Mouse (Mus musculus): ENCODE measurements around the gene Zzef1. TPM values are rescaled to one million over a fixed set of nuclear protein-coding genes. Genes with fewer than 3 reads are reported as not detected.

Gene Zzef1
- polyA plus RNA-seq, 2 experiments from 2014 or later: 22.1 to 25.8 TPM

GRCm38 (mm10) chr11:72807992-72808391, 12.0 kb downstream of the Zzef1 start:
- ATAC-seq: no peak

GRCm38 (mm10) chr11:72813687-72814086, 17.7 kb downstream of the Zzef1 start:
- no peak for ATAC-seq

GRCm38 (mm10) chr11:72814188-72814587, 18.2 kb downstream of the Zzef1 start:
- no peak for ATAC-seq

GRCm38 (mm10) chr11:72816859-72817258, 20.8 kb downstream of the Zzef1 start:
- ATAC-seq: no peak

GRCm38 (mm10) chr11:72818067-72818466, 22.0 kb downstream of the Zzef1 start:
- ATAC-seq: no peak

- ATAC-seq: no peak
These were observed 25.0 kb downstream of the Zzef1 start for GRCm38 (mm10) chr11:72821041-72821440.

- ATAC-seq: no peak
These were observed 33.8 kb downstream of the Zzef1 start for GRCm38 (mm10) chr11:72829869-72830268.

GRCm38 (mm10) chr11:72842731-72843130, 46.7 kb downstream of the Zzef1 start:
- ATAC-seq: no peak

- no peak for ATAC-seq
These were observed 47.5 kb downstream of the Zzef1 start for GRCm38 (mm10) chr11:72843576-72843975.

GRCm38 (mm10) chr11:72845526-72845925, 49.5 kb downstream of the Zzef1 start:
- ATAC-seq: no peak

GRCm38 (mm10) chr11:72846685-72847084, 50.7 kb downstream of the Zzef1 start:
- ATAC-seq: no peak

GRCm38 (mm10) chr11:72847831-72848628, 52.0 kb downstream of the Zzef1 start:
- ATAC-seq: no peak

- no peak for ATAC-seq
These were observed 54.5 kb downstream of the Zzef1 start for GRCm38 (mm10) chr11:72850419-72851131.

- no peak for ATAC-seq
These were observed 55.2 kb downstream of the Zzef1 start for GRCm38 (mm10) chr11:72851214-72851613.

GRCm38 (mm10) chr11:72852122-72852521, 56.1 kb downstream of the Zzef1 start:
- ATAC-seq: no peak

- no peak for ATAC-seq
These were observed 57.1 kb downstream of the Zzef1 start for GRCm38 (mm10) chr11:72853086-72853485.

GRCm38 (mm10) chr11:72854251-72854650, 58.2 kb downstream of the Zzef1 start:
- no peak for ATAC-seq

GRCm38 (mm10) chr11:72856764-72857163, 60.7 kb downstream of the Zzef1 start:
- ATAC-seq: no peak

GRCm38 (mm10) chr11:72861236-72861635, 65.2 kb downstream of the Zzef1 start:
- no peak for ATAC-seq

GRCm38 (mm10) chr11:72866446-72866845, 70.4 kb downstream of the Zzef1 start:
- no peak for ATAC-seq

GRCm38 (mm10) chr11:72872061-72872460, 76.0 kb downstream of the Zzef1 start:
- ATAC-seq: no peak

- no peak for ATAC-seq
These were observed 96.6 kb downstream of the Zzef1 start for GRCm38 (mm10) chr11:72892623-72893022.

GRCm38 (mm10) chr11:72908391-72908790, 112.4 kb downstream of the Zzef1 start:
- no peak for ATAC-seq

All from activated CD4-positive, CD25-positive, alpha-beta regulatory T cell, adult 4 months (primary cell).